Mouse (Mus musculus) kidney, postnatal 0 days (tissue): ENCODE results near the gene Sgip1. TPM values are rescaled to one million over a fixed set of nuclear protein-coding genes. Genes with fewer than 3 reads are reported as not detected.

ENCODE experiments used
- ATAC-seq: fragments of 200-750 bp; cut with Nextera tagmentation; replicated peaks from 2 replicates; pipeline ENCODE4 v1.8.0; 2017; ENCODE audit warnings: low read depth, moderate number of reproducible peaks, moderate TSS enrichment, moderate library complexity; ENCODE audit not compliant: low FRiP score
- DNase-seq: peaks from one replicate; pipeline ENCODE4 v3.0.0-alpha.2; 2016; ENCODE audit warnings: low spot score
- H3K27ac ChIP-seq: fragments of 300-500 bp; sonication (generic); 2 replicates; pipeline ENCODE4 v1.5.1; 2014; ENCODE audit warnings: mild to moderate bottlenecking
- H3K27me3 ChIP-seq: fragments of 300-500 bp; sonication (generic); 2 replicates; pipeline ENCODE4 v1.6.1; 2014; ENCODE audit warnings: low read length, mixed read lengths; ENCODE audit not compliant: insufficient read depth
- H3K36me3 ChIP-seq: fragments of 300-500 bp; sonication (generic); 2 replicates; pipeline ENCODE4 v1.6.1; 2014; ENCODE audit warnings: low read length, mixed read lengths; ENCODE audit not compliant: insufficient read depth
- H3K4me1 ChIP-seq: fragments of 300-500 bp; sonication (generic); replicated peaks from 2 replicates; pipeline ENCODE4 v1.6.1; 2014; ENCODE audit warnings: antibody characterized with exemption, low read length, mixed read lengths; ENCODE audit not compliant: insufficient read depth
- H3K4me2 ChIP-seq: fragments of 300-500 bp; sonication (generic); 2 replicates; pipeline ENCODE4 v1.6.1; 2014; ENCODE audit warnings: mild to moderate bottlenecking, low read length, moderate library complexity, mixed read lengths
- H3K4me3 ChIP-seq: fragments of 300-500 bp; sonication (generic); replicated peaks from 2 replicates; pipeline ENCODE4 v1.5.1; 2014; ENCODE audit warnings: low read depth, low read length
- H3K9ac ChIP-seq: fragments of 300-500 bp; sonication (generic); 2 replicates; pipeline ENCODE4 v1.6.1; 2014; ENCODE audit warnings: low read depth, low read length
- H3K9me3 ChIP-seq: fragments of 300-500 bp; sonication (generic); replicated peaks from 2 replicates; pipeline ENCODE4 v1.6.1; 2016; ENCODE audit warnings: low read length, inconsistent platforms, mixed read lengths
- CTCF ChIP-seq: IDR thresholded peaks from 2 replicates; pipeline ENCODE4 v1.5.1; 2016; ENCODE audit warnings: antibody characterized with exemption, low read depth, mild to moderate bottlenecking, moderate library complexity
- WGBS: fragments of 180-500 bp; shearing (Covaris S2); extraction: QIAGEN DNeasy Blood & Tissue Kit; methylation state at CpG from one replicate; pipeline ENCODE4 v1.1.7; 2014; 5-methylcytosine and 5-hydroxymethylcytosine counted together
- polyA plus RNA-seq: library from polyadenylated mRNA; unstranded; fragments of >200 nt; fragmentation: Nextera tagmentation; extraction: Ambion mirVana; gene quantifications from 2 replicates; pipeline ENCODE4 v1.2.1, GENCODE M21; 2015

Sgip1 gene
- polyA plus RNA-seq, 1 experiment from 2014 or later, result 7.6 TPM

GRCm38 (mm10) chr4:102810277-102810676 lies 69.2 kb downstream of the Sgip1 start:
- Histone ChIP-seq H3K27ac (no peak overlapping the region), H3K27me3 (no peaks in the 10 kb centered on the region), H3K9me3 (no peaks in the 10 kb centered on the region), H3K9ac (no peak overlapping the region), H3K4me3 (no peak overlapping the region), H3K4me1 (no peaks in the 10 kb centered on the region), H3K36me3 (no peaks in the 10 kb centered on the region), H3K4me2 (no peak overlapping the region)
- TF ChIP-seq CTCF, result no peak
- no peak for DNase-seq
- ATAC-seq, result no peak
- whole genome bisulfite sequencing, result 92% methylated on average over 1 of the region's 1 CpGs

- no peaks in the 10 kb centered on the region for H3K4me1 ChIP-seq
- no peak overlapping the region for H3K27ac ChIP-seq
- H3K36me3 ChIP-seq, result no peaks in the 10 kb centered on the region
- no peak overlapping the region for H3K9ac ChIP-seq
- H3K9me3 ChIP-seq, result no peaks in the 10 kb centered on the region
- H3K4me2 ChIP-seq, result no peak overlapping the region
- DNase-seq, result no peak
- H3K4me3 ChIP-seq, result no peak overlapping the region
- no peak for TF ChIP-seq CTCF
- ATAC-seq, result 0 out of 2 replicates have a peak, but pooled peaks have one; percentile 29
- H3K27me3 ChIP-seq, result no peaks in the 10 kb centered on the region
- 44% methylated on average over 9 of the region's 9 CpGs for WGBS
Measured at GRCm38 (mm10) chr4:102811007-102811805, 70.1 kb downstream of the Sgip1 start.

GRCm38 (mm10) chr4:102813346-102813745 lies 72.2 kb downstream of the Sgip1 start:
- WGBS, result 86% methylated on average over 8 of the region's 8 CpGs
- no peak for ATAC-seq
- no peak for TF ChIP-seq CTCF
- H3K4me3 ChIP-seq, result no peak overlapping the region
- H3K27me3 ChIP-seq, result no peaks in the 10 kb centered on the region
- DNase-seq, result no peak
- H3K27ac ChIP-seq, result no peak overlapping the region
- H3K9ac ChIP-seq, result no peak overlapping the region
- H3K36me3 ChIP-seq, result no peaks in the 10 kb centered on the region
- no peak overlapping the region for H3K4me2 ChIP-seq
- H3K4me1 ChIP-seq, result no peaks in the 10 kb centered on the region
- H3K9me3 ChIP-seq, result no peaks in the 10 kb centered on the region

DNA sequence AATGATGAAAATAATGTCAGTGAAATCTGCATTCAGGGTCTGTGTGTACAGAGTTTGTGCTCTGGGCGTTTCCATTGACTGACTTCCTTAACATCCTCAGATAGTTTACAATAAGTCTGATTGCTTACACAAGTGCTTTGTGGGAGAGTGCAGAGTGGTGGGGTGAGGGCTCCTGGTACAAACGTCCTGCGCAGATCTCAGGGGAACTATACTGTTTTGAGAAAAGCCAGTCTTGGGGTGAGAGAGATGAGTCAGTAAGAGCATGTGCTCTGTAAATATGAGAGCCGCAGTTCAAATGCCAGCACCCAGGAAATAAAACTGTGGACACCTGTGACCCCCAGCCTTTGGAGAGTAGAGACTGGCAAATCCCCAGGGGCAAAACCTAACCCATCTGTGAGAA lies 80.7 kb downstream of the Sgip1 start:
- no peaks in the 10 kb centered on the region for H3K36me3 ChIP-seq
- no peaks in the 10 kb centered on the region for H3K9me3 ChIP-seq
- no peak overlapping the region for H3K4me3 ChIP-seq
- no peak for TF ChIP-seq CTCF
- no peak for ATAC-seq
- 64% methylated on average over 4 of the region's 4 CpGs for WGBS
- DNase-seq, result no peak
- H3K4me1 ChIP-seq, result no peaks in the 10 kb centered on the region
- no peaks in the 10 kb centered on the region for H3K27me3 ChIP-seq
- no peak overlapping the region for H3K27ac ChIP-seq
- H3K4me2 ChIP-seq, result no peak overlapping the region
- no peak overlapping the region for H3K9ac ChIP-seq

DNA sequence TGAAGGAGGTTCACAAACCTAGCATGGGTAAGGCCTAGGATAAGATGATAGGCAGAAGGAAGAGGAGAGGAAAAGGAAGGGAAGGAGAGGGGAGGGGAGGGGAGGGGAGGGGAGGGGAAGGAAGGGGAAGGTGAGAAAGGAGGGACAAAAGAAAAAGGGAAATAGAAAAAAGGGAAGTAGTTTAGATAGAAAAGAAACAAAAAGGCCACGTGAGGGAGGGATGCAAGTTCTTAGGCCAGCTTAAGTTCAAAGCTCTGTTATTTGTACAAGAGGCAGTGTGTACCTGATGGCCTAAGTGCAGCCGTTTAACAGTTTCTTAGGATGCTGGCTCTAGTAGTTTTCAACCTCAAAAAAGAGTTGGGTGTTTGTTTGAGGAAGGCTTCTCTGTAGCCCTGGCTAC lies 83.4 kb downstream of the Sgip1 start:
- ATAC-seq (no peak), DNase-seq (no peak)
- Histone ChIP-seq H3K4me3 (no peak overlapping the region), H3K27ac (no peak overlapping the region), H3K9ac (no peak overlapping the region), H3K9me3 (no peaks in the 10 kb centered on the region), H3K27me3 (no peaks in the 10 kb centered on the region), H3K4me2 (no peak overlapping the region), H3K36me3 (no peaks in the 10 kb centered on the region), H3K4me1 (no peaks in the 10 kb centered on the region)
- 79% methylated on average over 2 of the region's 2 CpGs for WGBS
- TF ChIP-seq CTCF, result no peak

DNA sequence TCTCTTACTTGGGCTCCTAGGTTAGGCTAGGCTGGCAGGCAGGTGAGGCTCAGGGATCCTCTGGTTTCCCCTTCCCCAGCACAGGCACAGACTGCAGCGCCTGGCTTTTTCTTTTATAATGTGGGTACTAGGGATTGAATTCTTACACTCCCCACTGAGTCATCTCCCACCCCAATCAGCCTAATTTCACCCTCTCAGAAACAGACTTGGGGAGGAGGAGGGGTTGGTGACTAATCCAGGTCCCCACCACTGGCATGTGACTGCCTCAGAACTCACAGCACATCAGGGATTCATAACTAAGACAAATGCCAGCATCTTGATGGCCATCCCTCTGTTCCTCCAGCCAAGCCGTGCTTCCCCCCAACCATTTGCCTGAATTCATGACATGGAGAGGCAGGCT lies 85.1 kb downstream of the Sgip1 start:
- Histone ChIP-seq H3K4me1 (no peaks in the 10 kb centered on the region), H3K27ac (no peak overlapping the region), H3K4me3 (no peak overlapping the region), H3K9ac (no peak overlapping the region), H3K27me3 (no peaks in the 10 kb centered on the region), H3K9me3 (no peaks in the 10 kb centered on the region), H3K4me2 (no peak overlapping the region), H3K36me3 (no peaks in the 10 kb centered on the region)
- WGBS, result 86% methylated on average over 2 of the region's 2 CpGs
- TF ChIP-seq CTCF, result no peak
- ATAC-seq, result no peak
- no peak for DNase-seq
